In genomic region chr10:86331681-86332281, GRCm38 (mm10) we compare ENCODE assay signal across 10 mouse cellular contexts. TPM values are rescaled to one million over a fixed set of nuclear protein-coding genes. Genes with fewer than 3 reads are reported as not detected.
DNase-seq lines count a peak whose midpoint lies in the region; ATAC-seq and TF ChIP-seq lines count a peak whose summit lies in the region.
"Had no signal": no experiment of that assay in that cellular context is flagged by ENCODE, and none has a peak within 500 bp of the region (broad histone marks: within the 10 kb centered on the region; RNA-seq: fewer than 3 reads in every experiment).

No protein-coding gene starts in this region.

- ATAC-seq in lung, embryonic 16.5 days (ENCODE audit: low read depth): peak; percentile 40
- no peak for ATAC-seq in hindbrain, embryonic 16.5 days
- 0 out of 2 replicates have a peak, but pooled peaks have one; percentile 23 for ATAC-seq in liver, postnatal 0 days
- no peak for ATAC-seq in activated CD4-positive, CD25-positive, alpha-beta regulatory T cell, adult 4 months

- H3K36me3 ChIP-seq in lung, embryonic 16.5 days (ENCODE audit: control insufficient read depth, insufficient read depth, low read length): no peaks in the 10 kb centered on the region
- H3K36me3 ChIP-seq in hindbrain, embryonic 16.5 days (ENCODE audit: control insufficient read depth, insufficient read depth, low read length): no peaks in the 10 kb centered on the region
- no peaks in the 10 kb centered on the region for H3K36me3 ChIP-seq in liver, postnatal 0 days (replicated peaks; ENCODE audit: insufficient read depth, low read length)

- H3K9me3 ChIP-seq in lung, embryonic 16.5 days (ENCODE audit: control insufficient read depth, low read length): no peaks in the 10 kb centered on the region
- H3K9me3 ChIP-seq in hindbrain, embryonic 16.5 days (ENCODE audit: control insufficient read depth, low read length): no peaks in the 10 kb centered on the region
- H3K9me3 ChIP-seq in liver, postnatal 0 days (ENCODE audit: low read length): no peaks in the 10 kb centered on the region
- H3K9me3 ChIP-seq: megakaryocyte, embryonic 14.5 days had no signal

- no peak overlapping the region for H3K4me2 ChIP-seq in lung, embryonic 16.5 days (ENCODE audit: low read depth, low read length)
- no peak overlapping the region for H3K4me2 ChIP-seq in hindbrain, embryonic 16.5 days (ENCODE audit: low read length)
- no peak overlapping the region for H3K4me2 ChIP-seq in liver, postnatal 0 days (ENCODE audit: low read depth, low read length)

- peak overlapping the region; percentile 81 for H3K27ac ChIP-seq in lung, embryonic 16.5 days (ENCODE audit: low read length)
- peak overlapping the region; percentile 90 for H3K27ac ChIP-seq in embryonic fibroblast, embryonic 13.5 days (ENCODE audit: insufficient read depth, low read length)
- peak overlapping the region; percentile 60 for H3K27ac ChIP-seq in hindbrain, embryonic 16.5 days (ENCODE audit: low read depth, low read length)
- H3K27ac ChIP-seq in liver, postnatal 0 days (ENCODE audit: low read depth): peak overlapping the region; percentile 51; the same call in 1 of the 2 replicates

- no peak overlapping the region for H3K4me3 ChIP-seq in lung, embryonic 16.5 days (ENCODE audit: low read length)
- no peak overlapping the region for H3K4me3 ChIP-seq in embryonic fibroblast, embryonic 13.5 days (ENCODE audit: insufficient read depth, low read length)
- no peak overlapping the region for H3K4me3 ChIP-seq in hindbrain, embryonic 16.5 days (ENCODE audit: low read length)
- H3K4me3 ChIP-seq in liver, postnatal 0 days (ENCODE audit: low read depth, low read length): no peak overlapping the region
- H3K4me3 ChIP-seq: megakaryocyte, embryonic 14.5 days had no signal

- no peaks in the 10 kb centered on the region for H3K27me3 ChIP-seq in lung, embryonic 16.5 days (ENCODE audit: control insufficient read depth, insufficient read depth, low read depth, low read length)
- H3K27me3 ChIP-seq in hindbrain, embryonic 16.5 days (replicated peaks; ENCODE audit: control insufficient read depth, insufficient read depth, low read length): no peaks in the 10 kb centered on the region
- no peaks in the 10 kb centered on the region for H3K27me3 ChIP-seq in liver, postnatal 0 days (ENCODE audit: insufficient read depth, low read length)
- H3K27me3 ChIP-seq: megakaryocyte, embryonic 14.5 days had no signal

- 0 out of 2 replicates have a peak overlapping the region, but pooled peaks have one; percentile 43 for H3K9ac ChIP-seq in lung, embryonic 16.5 days (ENCODE audit: low read length)
- H3K9ac ChIP-seq in hindbrain, embryonic 16.5 days (ENCODE audit: low read depth, low read length): no peak overlapping the region
- H3K9ac ChIP-seq in liver, postnatal 0 days (replicated peaks): no peak overlapping the region

- TF ChIP-seq POLR2A in embryonic fibroblast, embryonic 13.5 days (IDR thresholded peaks at IDR 0.05; ENCODE audit: low read depth, low read length): no peak

- TF ChIP-seq CTCF in embryonic fibroblast, embryonic 13.5 days (IDR thresholded peaks at IDR 0.05; ENCODE audit: borderline replicate concordance, insufficient read depth, low read length): no peak
- no peak for TF ChIP-seq CTCF in liver, postnatal 0 days (IDR thresholded peaks at IDR 0.05; ENCODE audit: low read depth)

- H3K4me1 ChIP-seq in lung, embryonic 16.5 days (replicated peaks; ENCODE audit: control insufficient read depth, insufficient read depth, low read length): peaks cover 52% of the 10 kb centered on the region
- peaks cover 35% of the 10 kb centered on the region for H3K4me1 ChIP-seq in embryonic fibroblast, embryonic 13.5 days (ENCODE audit: control insufficient read depth, insufficient read depth, low read length)
- H3K4me1 ChIP-seq in hindbrain, embryonic 16.5 days (ENCODE audit: control insufficient read depth, insufficient read depth, low read depth, low read length): peaks cover 9% of the 10 kb centered on the region
- peaks cover 12% of the 10 kb centered on the region for H3K4me1 ChIP-seq in liver, postnatal 0 days (ENCODE audit: insufficient read depth)

- TF ChIP-seq EP300 in liver, postnatal 0 days (IDR thresholded peaks at IDR 0.05; ENCODE audit: low read depth): peak; percentile 58

- WGBS in lung, embryonic 16.5 days: 15% methylated on average over 7 of the region's 7 CpGs
- 55% methylated on average over 7 of the region's 7 CpGs for WGBS in hindbrain, embryonic 16.5 days
- WGBS in liver, postnatal 0 days (ENCODE audit: insufficient replicate concordance): 66% methylated on average over 7 of the region's 7 CpGs

- no peak for DNase-seq in lung, postnatal 14 days
- no peak for DNase-seq in liver, postnatal 0 days
- no peak for DNase-seq in thymus, adult 18-20 months
- no peak for DNase-seq in adipocyte (ENCODE audit: low spot score)
- DNase-seq: thymus, postnatal 14 days had no signal

RNA-seq across cellular contexts. Expression of gene Timp3, which starts 31.6 kb away (rescaled TPM):
- polyA plus RNA-seq in lung, embryonic 16.5 days (2015; fragmentation: Nextera tagmentation; extraction: Ambion mirVana): 90.5 and 107 TPM in 2 replicates
- 657 and 704 TPM in 2 replicates for polyA plus RNA-seq in embryonic fibroblast, embryonic 13.5 days (2011; ENCODE audit: insufficient read length, low read depth, missing spikeins)
- polyA plus RNA-seq in hindbrain, embryonic 16.5 days (2015; fragmentation: Nextera tagmentation; extraction: Ambion mirVana): 56.1 and 58.9 TPM in 2 replicates
- polyA plus RNA-seq in liver, postnatal 0 days (2015; fragmentation: Nextera tagmentation; extraction: Ambion mirVana): 6.4 and 7.9 TPM in 2 replicates
- not detected for polyA plus RNA-seq in activated CD4-positive, CD25-positive, alpha-beta regulatory T cell, adult 4 months (2017; shearing (Covaris generic))

Comparison
In these comparisons a context has a peak if more than half of its experiments do, and no peak if none do; other contexts are left out.
1. ATAC-seq: peak in lung, embryonic 16.5 days (single experiment) and liver, postnatal 0 days (single experiment); none in hindbrain, embryonic 16.5 days (single experiment) and activated CD4-positive, CD25-positive, alpha-beta regulatory T cell, adult 4 months (single experiment).
2. Peak in every context shown above with its lines, with median percentiles within 50 percentile points of each other: H3K27ac ChIP-seq.